Mouse (Mus musculus): Measurements from ENCODE around the gene Rxra. TPM values are rescaled to one million over a fixed set of nuclear protein-coding genes. Genes with fewer than 3 reads are reported as not detected.
A peak's percentile ranks its signal among the peaks of the same experiment; 100 is the strongest.

Rxra gene
- polyA plus RNA-seq, 1 experiment from 2014 or later = 4.4 TPM

- no peaks in the 10 kb centered on the region for H3K9me3 ChIP-seq
- no peaks in the 10 kb centered on the region for H3K36me3 ChIP-seq
- H3K4me1 ChIP-seq (replicated peaks) = peaks cover 46% of the 10 kb centered on the region
- under 1% methylated on average over 39 of the region's 106 CpGs for WGBS
- peaks cover 21% of the 10 kb centered on the region; the same call in 1 of the 2 replicates for H3K27me3 ChIP-seq
- ATAC-seq = peak; percentile 44
- H3K27ac ChIP-seq = peak overlapping the region; percentile 88
- H3K9ac ChIP-seq (replicated peaks) = peak overlapping the region; percentile 71
- peak overlapping the region; percentile 92 for H3K4me2 ChIP-seq (replicated peaks)
- H3K4me3 ChIP-seq (replicated peaks) = peak overlapping the region; percentile 70
These were observed 462 bp downstream of the Rxra start for GRCm38 (mm10) chr2:27676478-27677325.

- under 1% methylated on average over 61 of the region's 77 CpGs for WGBS
- H3K36me3 ChIP-seq = no peaks in the 10 kb centered on the region
- no peaks in the 10 kb centered on the region for H3K9me3 ChIP-seq
- H3K4me2 ChIP-seq (replicated peaks) = peak overlapping the region; percentile 92
- peak overlapping the region; percentile 86 for H3K9ac ChIP-seq (replicated peaks)
- H3K27ac ChIP-seq = peak overlapping the region; percentile 83
- H3K27me3 ChIP-seq = peaks cover 21% of the 10 kb centered on the region; the same call in 1 of the 2 replicates
- peaks cover 51% of the 10 kb centered on the region for H3K4me1 ChIP-seq (replicated peaks)
- H3K4me3 ChIP-seq (replicated peaks) = peak overlapping the region; percentile 70
- ATAC-seq = peak; percentile 35
These were observed 1.4 kb downstream of the Rxra start for GRCm38 (mm10) chr2:27677411-27678310.

- H3K36me3 ChIP-seq = no peaks in the 10 kb centered on the region
- H3K4me1 ChIP-seq (replicated peaks) = peaks cover 53% of the 10 kb centered on the region
- no peak for ATAC-seq
- H3K4me3 ChIP-seq (replicated peaks) = peak overlapping the region; percentile 70
- 13% methylated on average over 4 of the region's 4 CpGs for WGBS
- H3K27me3 ChIP-seq = peaks cover 15% of the 10 kb centered on the region; the same call in 1 of the 2 replicates
- H3K9ac ChIP-seq (replicated peaks) = peak overlapping the region; percentile 86
- H3K9me3 ChIP-seq = no peaks in the 10 kb centered on the region
- H3K27ac ChIP-seq = no peak overlapping the region
- peak overlapping the region; percentile 92 for H3K4me2 ChIP-seq (replicated peaks)
These were observed 2.1 kb downstream of the Rxra start for GRCm38 (mm10) chr2:27678331-27678730.

- Histone ChIP-seq H3K36me3 (no peaks in the 10 kb centered on the region), H3K4me2 (replicated peaks) (peak overlapping the region; percentile 92), H3K4me1 (replicated peaks) (peaks cover 59% of the 10 kb centered on the region), H3K9me3 (no peaks in the 10 kb centered on the region), H3K27me3 (peaks cover 13% of the 10 kb centered on the region; the same call in 1 of the 2 replicates), H3K9ac (replicated peaks) (peak overlapping the region; percentile 86), H3K27ac (no peak overlapping the region), H3K4me3 (replicated peaks) (peak overlapping the region; percentile 70)
- ATAC-seq = no peak
- WGBS = 17% methylated on average over 7 of the region's 7 CpGs
These were observed 2.7 kb downstream of the Rxra start for GRCm38 (mm10) chr2:27678836-27679480.

- no peak for ATAC-seq
- Histone ChIP-seq H3K27me3 (peaks cover 12% of the 10 kb centered on the region; the same call in 1 of the 2 replicates), H3K4me1 (replicated peaks) (peaks cover 66% of the 10 kb centered on the region), H3K9me3 (no peaks in the 10 kb centered on the region), H3K36me3 (no peaks in the 10 kb centered on the region), H3K4me2 (replicated peaks) (peak overlapping the region; percentile 92), H3K27ac (no peak overlapping the region), H3K9ac (replicated peaks) (peak overlapping the region; percentile 86; the same call in 1 of the 2 replicates), H3K4me3 (replicated peaks) (peak overlapping the region; percentile 70)
- WGBS = 17% methylated on average over 3 of the region's 3 CpGs
These were observed 3.4 kb downstream of the Rxra start for GRCm38 (mm10) chr2:27679621-27680025.

- H3K4me1 ChIP-seq (replicated peaks) = peaks cover 70% of the 10 kb centered on the region
- no peaks in the 10 kb centered on the region for H3K36me3 ChIP-seq
- 52% methylated on average over 6 of the region's 6 CpGs for WGBS
- no peak overlapping the region for H3K27ac ChIP-seq
- peak overlapping the region; percentile 86; the same call in 1 of the 2 replicates for H3K9ac ChIP-seq (replicated peaks)
- no peak for ATAC-seq
- no peak overlapping the region; the same call in 1 of the 2 replicates for H3K4me2 ChIP-seq (replicated peaks)
- H3K9me3 ChIP-seq = no peaks in the 10 kb centered on the region
- peaks cover 8% of the 10 kb centered on the region; the same call in 1 of the 2 replicates for H3K27me3 ChIP-seq
- H3K4me3 ChIP-seq (replicated peaks) = no peak overlapping the region
These were observed 3.8 kb downstream of the Rxra start for GRCm38 (mm10) chr2:27680058-27680457.

DNA sequence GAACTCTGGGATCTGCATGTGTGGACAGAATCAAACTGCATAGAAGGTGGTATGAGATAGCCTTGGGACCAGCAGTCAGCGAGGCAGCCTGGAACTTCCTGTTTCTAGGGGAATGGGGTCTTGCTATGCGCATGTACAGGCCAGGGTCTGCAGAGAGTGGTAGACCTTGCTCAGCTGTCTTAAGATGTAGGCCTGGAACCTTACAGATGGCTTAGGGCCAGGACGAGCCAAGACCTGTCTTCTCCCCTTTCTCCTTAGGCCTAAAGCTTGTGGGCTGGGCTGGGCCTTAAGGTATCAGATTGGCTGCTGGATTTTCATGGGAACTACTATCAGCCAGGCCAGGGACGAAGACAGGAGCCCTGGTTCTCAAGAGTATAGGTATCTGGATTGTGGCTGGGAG lies 4.4 kb downstream of the Rxra start:
- 0 out of 2 replicates have a peak overlapping the region, but pooled peaks have one; percentile 86 for H3K9ac ChIP-seq (replicated peaks)

DNA sequence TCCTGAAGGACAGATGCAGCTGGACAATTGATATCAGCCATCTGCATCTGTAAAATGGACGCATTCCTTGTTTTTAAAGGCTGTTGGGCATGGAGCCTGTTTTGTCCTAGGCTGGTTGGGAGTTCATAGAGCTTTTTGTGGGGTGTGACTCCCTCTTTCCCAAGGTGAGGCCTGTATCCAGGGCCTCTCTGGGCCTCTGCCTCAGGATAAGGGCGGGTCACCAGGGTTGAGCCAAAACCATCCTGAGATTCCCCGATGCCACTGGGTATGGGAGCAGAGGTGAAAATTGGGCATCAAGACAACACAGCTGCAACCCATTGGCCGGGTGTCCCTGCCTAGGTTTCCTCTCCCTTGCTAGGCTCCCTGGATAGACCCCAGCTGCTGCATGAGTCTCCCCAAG lies 5.2 kb downstream of the Rxra start:
- Histone ChIP-seq H3K9ac (replicated peaks) (no peak overlapping the region), H3K4me1 (replicated peaks) (peaks cover 64% of the 10 kb centered on the region), H3K27ac (no peak overlapping the region), H3K36me3 (no peaks in the 10 kb centered on the region), H3K27me3 (peaks cover 8% of the 10 kb centered on the region; the same call in 1 of the 2 replicates), H3K9me3 (no peaks in the 10 kb centered on the region), H3K4me2 (replicated peaks) (no peak overlapping the region), H3K4me3 (replicated peaks) (no peak overlapping the region)
- WGBS = 84% methylated on average over 4 of the region's 4 CpGs
- ATAC-seq = no peak

More for the DNA sequence above, 4.4 kb downstream of the Rxra start:
- H3K27me3 ChIP-seq = peaks cover 8% of the 10 kb centered on the region; the same call in 1 of the 2 replicates
- 83% methylated on average over 4 of the region's 4 CpGs for WGBS
- H3K9me3 ChIP-seq = no peaks in the 10 kb centered on the region
- no peak overlapping the region for H3K4me2 ChIP-seq (replicated peaks)
- H3K4me3 ChIP-seq (replicated peaks) = no peak overlapping the region
- H3K27ac ChIP-seq = no peak overlapping the region
- ATAC-seq = no peak
- peaks cover 70% of the 10 kb centered on the region for H3K4me1 ChIP-seq (replicated peaks)
- no peaks in the 10 kb centered on the region for H3K36me3 ChIP-seq

- H3K36me3 ChIP-seq = no peaks in the 10 kb centered on the region
- H3K4me3 ChIP-seq (replicated peaks) = no peak overlapping the region
- H3K27me3 ChIP-seq = peaks cover 8% of the 10 kb centered on the region; the same call in 1 of the 2 replicates
- H3K9me3 ChIP-seq = no peaks in the 10 kb centered on the region
- peaks cover 65% of the 10 kb centered on the region for H3K4me1 ChIP-seq (replicated peaks)
- H3K4me2 ChIP-seq (replicated peaks) = no peak overlapping the region
- no peak overlapping the region for H3K27ac ChIP-seq
- H3K9ac ChIP-seq (replicated peaks) = no peak overlapping the region
- ATAC-seq = no peak
- WGBS = 64% methylated on average over 5 of the region's 5 CpGs
These were observed 5.9 kb downstream of the Rxra start for GRCm38 (mm10) chr2:27682096-27682495.

DNA sequence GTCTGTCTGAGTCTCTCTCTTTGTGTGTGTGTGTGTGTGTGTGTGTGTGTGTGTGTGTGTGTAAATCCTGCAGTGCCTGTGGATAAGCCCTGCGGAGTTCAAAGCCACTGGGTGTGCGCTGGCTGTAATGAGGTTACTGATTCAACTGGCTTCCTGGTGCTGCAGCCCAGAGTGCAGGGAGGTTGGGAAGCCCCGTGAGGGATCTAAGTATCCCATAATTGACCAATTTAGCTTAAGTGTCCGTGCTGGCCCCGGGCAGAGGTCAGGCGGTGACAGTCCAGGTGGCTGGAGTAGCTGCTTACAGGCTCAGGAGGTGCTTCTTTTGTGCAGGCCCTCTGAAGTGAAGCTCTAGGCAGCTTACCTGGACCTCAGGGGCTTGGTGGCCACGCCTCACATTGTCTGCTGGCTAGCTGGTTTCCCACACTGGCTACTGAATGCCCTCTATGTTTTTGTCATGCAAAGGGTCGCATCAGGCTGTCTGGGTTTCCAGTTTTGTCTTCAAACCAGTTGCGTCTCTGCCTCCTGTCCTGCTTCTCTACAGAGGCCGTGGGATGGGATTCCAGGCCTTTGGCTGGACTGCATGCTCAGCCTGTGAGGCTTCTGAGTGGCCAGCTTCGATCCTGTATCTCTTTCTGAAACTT lies 7.9 kb downstream of the Rxra start:
- Histone ChIP-seq H3K4me1 (replicated peaks) (peaks cover 53% of the 10 kb centered on the region), H3K27me3 (peaks cover 8% of the 10 kb centered on the region; the same call in 1 of the 2 replicates), H3K4me2 (replicated peaks) (no peak overlapping the region), H3K27ac (no peak overlapping the region), H3K4me3 (replicated peaks) (no peak overlapping the region), H3K36me3 (no peaks in the 10 kb centered on the region), H3K9me3 (no peaks in the 10 kb centered on the region), H3K9ac (replicated peaks) (0 out of 2 replicates have a peak overlapping the region, but pooled peaks have one; percentile 21)
- WGBS = 25% methylated on average over 11 of the region's 11 CpGs
- ATAC-seq = no peak

- Histone ChIP-seq H3K4me2 (replicated peaks) (no peak overlapping the region), H3K9me3 (no peaks in the 10 kb centered on the region), H3K27ac (no peak overlapping the region), H3K9ac (replicated peaks) (no peak overlapping the region), H3K27me3 (0 out of 2 replicates have a peak, but pooled peaks cover 3% of the 10 kb centered on the region), H3K4me1 (replicated peaks) (peaks cover 42% of the 10 kb centered on the region), H3K4me3 (replicated peaks) (no peak overlapping the region), H3K36me3 (no peaks in the 10 kb centered on the region)
- WGBS = 91% methylated on average over 4 of the region's 4 CpGs
- no peak for ATAC-seq
These were observed 9.7 kb downstream of the Rxra start for GRCm38 (mm10) chr2:27685917-27686316.
